Mouse (Mus musculus) embryo, embryonic 11.5 days (tissue): ENCODE results near the gene Wdr27.
"Not testable (repeated sequence)": the region's sequence is repeated elsewhere in the genome, so short reads cannot be mapped to it uniquely, and the experiment has no call there.

Experiments used
- DNase-seq: peaks from one replicate; pipeline ENCODE4 v3.0.0-alpha.2; 2012; ENCODE audit warnings: low read depth, low spot score

Wdr27 gene

GRCm38 (mm10) chr17:14943009-14943728 lies at the start of gene Wdr27, which contains the start of gene 1600012H06Rik:
TSS of gene Wdr27 (minus strand) at chr17:14943158.
TSS of gene 1600012H06Rik (plus strand) at chr17:14943184.
- peak; percentile 99 for DNase-seq

GRCm38 (mm10) chr17:14992522-14993138 lies 49.7 kb upstream of the Wdr27 start:
- DNase-seq, result not testable (repeated sequence)

- DNase-seq, result not testable (repeated sequence)
These were observed 47.3 kb upstream of the Wdr27 start for GRCm38 (mm10) chr17:14990116-14990702.

GRCm38 (mm10) chr17:14978362-14979038 lies 35.5 kb upstream of the Wdr27 start, which contains the start of the genes 9030025P20Rik and Gm3417:
TSS of gene 9030025P20Rik (plus strand) at chr17:14978468.
TSS of gene Gm3417 (minus strand) at chr17:14978790.
- not testable (repeated sequence) for DNase-seq

- DNase-seq, result not testable (repeated sequence)
These were observed 34.9 kb upstream of the Wdr27 start for GRCm38 (mm10) chr17:14977718-14978361.

GRCm38 (mm10) chr17:14968373-14968913 lies 25.5 kb upstream of the Wdr27 start:
- not testable (repeated sequence) for DNase-seq

GRCm38 (mm10) chr17:14961557-14962154 lies 18.7 kb upstream of the Wdr27 start:
- DNase-seq, result not testable (repeated sequence)

GRCm38 (mm10) chr17:14960951-14961556 lies 18.1 kb upstream of the Wdr27 start, which contains the start of gene Phf10:
TSS of gene Phf10 (minus strand) at chr17:14961273.
- not testable (repeated sequence) for DNase-seq

GRCm38 (mm10) chr17:14960520-14960919 lies 17.6 kb upstream of the Wdr27 start:
- no peak for DNase-seq

GRCm38 (mm10) chr17:14959979-14960378 lies 17.0 kb upstream of the Wdr27 start:
- no peak for DNase-seq

GRCm38 (mm10) chr17:14958686-14959327 lies 15.8 kb upstream of the Wdr27 start:
- DNase-seq, result no peak

GRCm38 (mm10) chr17:14953452-14953851 lies 10.5 kb upstream of the Wdr27 start:
- no peak for DNase-seq

- DNase-seq, result no peak
These were observed 6.3 kb upstream of the Wdr27 start for GRCm38 (mm10) chr17:14949161-14949827.

- no peak for DNase-seq
These were observed 1.6 kb upstream of the Wdr27 start for GRCm38 (mm10) chr17:14944551-14944950.

- DNase-seq, result no peak
These were observed 736 bp upstream of the Wdr27 start for GRCm38 (mm10) chr17:14943729-14944059.

- DNase-seq, result not testable (repeated sequence)
These were observed 777 bp downstream of the Wdr27 start for GRCm38 (mm10) chr17:14942181-14942580.

- DNase-seq, result no peak
These were observed 6.9 kb downstream of the Wdr27 start for GRCm38 (mm10) chr17:14935841-14936605.

GRCm38 (mm10) chr17:14935280-14935679 lies 7.7 kb downstream of the Wdr27 start:
- DNase-seq, result not testable (repeated sequence)
